Mouse (Mus musculus) neural tube, embryonic 13.5 days (tissue): Measurements from ENCODE around the gene Atf6b. TPM values are rescaled to one million over a fixed set of nuclear protein-coding genes. Genes with fewer than 3 reads are reported as not detected.

ENCODE experiments used
- ATAC-seq: fragments of 200-750 bp; cut with Nextera tagmentation; 2 replicates; pipeline ENCODE4 v1.8.0; 2017; ENCODE audit warnings: low read depth, mild to moderate bottlenecking, moderate TSS enrichment, moderate library complexity
- H3K27ac ChIP-seq: fragments of 300-500 bp; sonication (generic); replicated peaks from 2 replicates; pipeline ENCODE4 v1.5.1; 2015; ENCODE audit warnings: moderate library complexity, mild to moderate bottlenecking, inconsistent platforms
- H3K27me3 ChIP-seq: fragments of 300-500 bp; sonication (generic); 2 replicates; pipeline ENCODE4 v1.6.1; 2015; ENCODE audit warnings: mild to moderate bottlenecking, inconsistent platforms
- H3K36me3 ChIP-seq: fragments of 300-500 bp; sonication (generic); 2 replicates; pipeline ENCODE4 v1.6.1; 2015; ENCODE audit warnings: mild to moderate bottlenecking, inconsistent platforms
- H3K4me1 ChIP-seq: fragments of 300-500 bp; sonication (generic); replicated peaks from 2 replicates; pipeline ENCODE4 v1.6.1; 2015; ENCODE audit warnings: inconsistent platforms
- H3K4me2 ChIP-seq: fragments of 300-500 bp; sonication (generic); 2 replicates; pipeline ENCODE4 v1.6.1; 2015; ENCODE audit warnings: inconsistent platforms, mild to moderate bottlenecking, moderate library complexity
- H3K4me3 ChIP-seq: fragments of 300-500 bp; sonication (generic); 2 replicates; pipeline ENCODE4 v1.5.1; 2015; ENCODE audit warnings: mild to moderate bottlenecking, inconsistent platforms
- H3K9ac ChIP-seq: fragments of 300-500 bp; sonication (generic); 2 replicates; pipeline ENCODE4 v1.6.1; 2015; ENCODE audit warnings: moderate library complexity, mild to moderate bottlenecking, inconsistent platforms
- H3K9me3 ChIP-seq: fragments of 300-500 bp; sonication (generic); 2 replicates; pipeline ENCODE4 v1.6.1; 2016; ENCODE audit warnings: inconsistent platforms
- WGBS: fragments of 180-500 bp; shearing (Covaris S2); methylation state at CpG from one replicate; pipeline ENCODE4 v1.1.7; 2015; 5-methylcytosine and 5-hydroxymethylcytosine counted together
- polyA plus RNA-seq: library from polyadenylated mRNA; unstranded; fragments of >200 nt; fragmentation: Nextera tagmentation; extraction: Ambion mirVana; gene quantifications from 2 replicates; pipeline ENCODE4 v1.2.1, GENCODE M21; 2015

Gene Atf6b
- polyA plus RNA-seq, 1 experiment from 2014 or later: 106 TPM

DNA sequence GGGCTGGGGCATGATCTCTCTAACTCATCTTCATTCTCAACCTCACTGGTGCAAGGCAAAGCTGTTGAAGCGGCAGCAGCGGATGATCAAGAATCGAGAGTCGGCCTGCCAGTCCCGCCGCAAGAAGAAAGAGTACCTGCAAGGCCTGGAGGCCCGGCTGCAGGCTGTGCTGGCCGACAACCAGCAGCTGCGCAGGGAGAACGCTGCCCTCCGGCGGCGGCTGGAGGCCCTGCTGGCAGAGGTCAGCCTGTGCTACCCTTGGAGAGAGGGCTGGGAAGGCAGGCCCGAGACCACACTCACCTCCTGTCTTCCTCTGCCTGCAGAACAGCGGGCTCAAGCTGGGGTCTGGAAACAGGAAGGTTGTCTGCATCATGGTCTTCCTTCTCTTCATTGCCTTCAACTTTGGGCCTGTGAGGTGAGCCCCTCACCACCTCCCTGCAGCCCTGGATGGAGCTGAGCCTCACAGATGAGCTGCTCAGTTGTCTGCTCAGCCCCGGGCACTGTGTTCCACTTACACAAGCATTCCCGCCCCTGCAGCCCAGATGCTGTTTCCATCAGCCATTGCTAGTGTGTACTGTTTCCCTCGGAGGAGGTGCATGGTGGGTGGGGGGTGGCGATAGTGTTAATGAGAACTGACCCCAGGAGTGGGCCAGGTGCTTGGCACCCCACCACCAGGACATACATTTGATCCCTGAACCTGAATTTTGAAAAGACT, 4.7 kb downstream of the Atf6b start:
- no peak overlapping the region for H3K27ac ChIP-seq
- H3K27me3 ChIP-seq: no peaks in the 10 kb centered on the region
- WGBS: 47% methylated on average over 19 of the region's 19 CpGs
- H3K4me3 ChIP-seq: no peak overlapping the region
- H3K9me3 ChIP-seq: no peaks in the 10 kb centered on the region
- H3K9ac ChIP-seq: no peak overlapping the region
- no peak overlapping the region for H3K4me2 ChIP-seq
- ATAC-seq: no peak
- H3K4me1 ChIP-seq: peaks cover 24% of the 10 kb centered on the region
- peaks cover 66% of the 10 kb centered on the region for H3K36me3 ChIP-seq

DNA sequence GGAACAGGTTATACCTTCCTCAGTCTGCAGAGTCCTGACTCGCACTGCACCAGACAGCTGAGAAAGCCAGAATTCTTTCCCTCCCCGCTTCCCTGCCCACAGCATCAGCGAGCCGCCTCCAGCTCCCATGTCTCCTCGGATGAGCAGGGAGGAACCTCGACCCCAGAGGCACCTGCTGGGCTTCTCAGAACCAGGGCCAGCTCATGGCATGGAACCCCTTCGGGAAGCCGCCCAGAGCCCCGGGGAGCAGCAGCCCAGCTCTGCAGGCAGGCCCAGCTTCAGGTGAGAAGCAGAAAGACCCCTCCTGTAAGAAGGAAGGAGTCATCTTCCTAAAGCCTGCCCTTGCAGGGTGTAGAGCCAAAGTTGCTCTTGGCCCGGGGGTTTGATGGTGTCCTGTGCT, 5.6 kb downstream of the Atf6b start:
- H3K36me3 ChIP-seq: peaks cover 66% of the 10 kb centered on the region
- ATAC-seq: no peak
- H3K4me1 ChIP-seq: peaks cover 24% of the 10 kb centered on the region

DNA sequence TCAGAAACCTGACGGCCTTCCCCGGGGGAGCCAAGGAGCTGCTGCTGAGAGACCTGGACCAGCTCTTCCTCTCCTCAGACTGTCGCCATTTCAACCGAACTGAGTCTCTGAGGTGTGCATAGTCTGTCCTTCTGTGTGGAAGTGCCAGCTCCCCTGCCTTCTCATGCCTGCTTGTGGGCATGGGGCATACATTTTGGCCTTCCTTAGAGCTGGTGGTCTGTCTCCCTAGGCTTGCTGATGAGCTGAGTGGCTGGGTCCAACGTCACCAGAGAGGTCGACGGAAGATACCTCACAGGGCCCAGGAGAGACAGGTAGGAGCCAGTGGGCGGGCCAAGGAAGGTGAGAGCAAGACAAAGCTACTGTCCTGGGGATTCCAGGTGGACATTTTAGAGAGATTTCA, 6.0 kb downstream of the Atf6b start:
- no peaks in the 10 kb centered on the region for H3K9me3 ChIP-seq
- H3K27ac ChIP-seq: no peak overlapping the region
- no peak overlapping the region for H3K4me3 ChIP-seq
- ATAC-seq: no peak
- no peak overlapping the region for H3K9ac ChIP-seq
- H3K4me1 ChIP-seq: peaks cover 19% of the 10 kb centered on the region
- 93% methylated on average over 8 of the region's 8 CpGs for whole genome bisulfite sequencing
- H3K4me2 ChIP-seq: no peak overlapping the region
- peaks cover 66% of the 10 kb centered on the region for H3K36me3 ChIP-seq
- no peaks in the 10 kb centered on the region for H3K27me3 ChIP-seq

More for the DNA sequence above, 5.6 kb downstream of the Atf6b start:
- Histone ChIP-seq H3K9me3 (no peaks in the 10 kb centered on the region), H3K9ac (no peak overlapping the region), H3K4me3 (no peak overlapping the region), H3K27ac (no peak overlapping the region), H3K4me2 (no peak overlapping the region), H3K27me3 (no peaks in the 10 kb centered on the region)
- 89% methylated on average over 10 of the region's 10 CpGs for WGBS

DNA sequence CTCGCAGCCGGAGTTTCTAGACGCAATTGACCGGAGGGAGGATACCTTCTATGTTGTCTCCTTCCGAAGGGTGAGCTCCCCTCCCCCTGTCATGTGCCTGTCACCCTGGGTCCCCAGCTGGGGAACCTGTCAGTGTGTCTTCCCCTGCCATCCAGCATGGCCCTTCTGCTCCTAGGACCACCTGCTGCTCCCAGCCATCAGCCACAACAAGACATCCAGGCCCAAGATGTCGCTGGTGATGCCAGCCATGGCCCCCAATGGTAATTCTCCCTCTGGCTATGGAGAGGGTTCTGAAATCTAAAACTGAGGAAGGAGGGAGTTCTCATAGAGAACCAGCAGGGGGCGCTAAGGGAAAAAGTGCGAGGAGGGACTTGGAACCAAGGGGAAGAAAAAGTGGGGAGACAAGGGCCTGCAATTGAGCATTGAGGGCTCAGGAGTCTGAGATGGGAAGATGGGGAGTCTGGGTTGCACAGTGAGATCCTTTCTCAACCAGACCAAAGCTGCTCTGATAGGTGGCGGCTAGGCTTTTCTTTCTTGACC, 6.9 kb downstream of the Atf6b start:
- peaks cover 3% of the 10 kb centered on the region for H3K27me3 ChIP-seq
- peaks cover 66% of the 10 kb centered on the region for H3K36me3 ChIP-seq
- no peak overlapping the region for H3K9ac ChIP-seq
- no peak for ATAC-seq
- H3K4me1 ChIP-seq: peaks cover 13% of the 10 kb centered on the region
- 69% methylated on average over 9 of the region's 9 CpGs for WGBS
- no peaks in the 10 kb centered on the region for H3K9me3 ChIP-seq
- no peak overlapping the region for H3K4me3 ChIP-seq
- H3K27ac ChIP-seq: no peak overlapping the region
- no peak overlapping the region for H3K4me2 ChIP-seq

DNA sequence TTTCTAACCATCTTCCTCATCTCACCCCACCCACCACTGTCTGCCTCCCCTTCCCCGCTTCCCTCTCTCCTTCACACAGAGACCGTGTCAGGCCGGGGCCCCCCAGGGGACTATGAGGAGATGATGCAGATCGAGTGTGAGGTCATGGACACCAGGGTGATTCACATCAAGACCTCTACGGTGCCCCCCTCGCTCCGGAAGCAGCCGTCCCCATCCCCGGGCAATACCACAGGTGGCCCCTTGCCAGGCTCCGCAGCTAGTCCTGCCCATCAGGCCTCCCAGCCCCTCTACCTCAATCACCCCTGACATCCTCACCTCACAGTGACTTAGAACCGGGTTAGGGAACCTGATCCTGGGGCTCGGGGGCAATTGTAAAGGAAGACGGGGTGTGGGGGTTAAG, 7.4 kb downstream of the Atf6b start:
- Histone ChIP-seq H3K9ac (no peak overlapping the region), H3K27ac (no peak overlapping the region), H3K9me3 (no peaks in the 10 kb centered on the region), H3K4me3 (no peak overlapping the region), H3K27me3 (peaks cover 9% of the 10 kb centered on the region), H3K36me3 (peaks cover 60% of the 10 kb centered on the region), H3K4me2 (no peak overlapping the region), H3K4me1 (peaks cover 13% of the 10 kb centered on the region)
- no peak for ATAC-seq
- 91% methylated on average over 13 of the region's 13 CpGs for WGBS

DNA sequence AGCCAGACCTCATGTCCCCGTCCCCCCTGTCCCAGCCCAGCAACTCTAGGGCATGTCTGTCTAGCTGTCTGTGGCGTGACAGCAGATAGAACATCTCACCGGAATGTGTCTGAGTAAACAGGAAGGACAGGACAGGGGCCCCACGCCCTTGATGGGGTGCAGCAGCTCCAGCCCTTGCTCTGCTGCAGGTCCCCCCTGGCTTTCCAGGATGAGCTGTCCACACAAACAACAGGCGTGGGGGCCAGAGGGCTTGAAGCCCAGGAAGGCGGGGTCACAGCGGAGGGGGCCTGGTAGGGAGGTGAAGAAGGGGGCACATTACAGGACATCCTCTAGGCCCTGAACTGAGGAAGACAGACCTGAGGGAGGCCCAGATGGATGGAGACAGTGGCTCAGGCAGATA, 8.2 kb downstream of the Atf6b start:
- Histone ChIP-seq H3K27ac (no peak overlapping the region; the same call in 1 of the 2 replicates), H3K36me3 (peaks cover 52% of the 10 kb centered on the region), H3K27me3 (peaks cover 16% of the 10 kb centered on the region), H3K4me3 (no peak overlapping the region), H3K9me3 (no peaks in the 10 kb centered on the region), H3K9ac (no peak overlapping the region), H3K4me2 (no peak overlapping the region), H3K4me1 (peaks cover 13% of the 10 kb centered on the region)
- ATAC-seq: no peak
- WGBS: 84% methylated on average over 7 of the region's 7 CpGs

DNA sequence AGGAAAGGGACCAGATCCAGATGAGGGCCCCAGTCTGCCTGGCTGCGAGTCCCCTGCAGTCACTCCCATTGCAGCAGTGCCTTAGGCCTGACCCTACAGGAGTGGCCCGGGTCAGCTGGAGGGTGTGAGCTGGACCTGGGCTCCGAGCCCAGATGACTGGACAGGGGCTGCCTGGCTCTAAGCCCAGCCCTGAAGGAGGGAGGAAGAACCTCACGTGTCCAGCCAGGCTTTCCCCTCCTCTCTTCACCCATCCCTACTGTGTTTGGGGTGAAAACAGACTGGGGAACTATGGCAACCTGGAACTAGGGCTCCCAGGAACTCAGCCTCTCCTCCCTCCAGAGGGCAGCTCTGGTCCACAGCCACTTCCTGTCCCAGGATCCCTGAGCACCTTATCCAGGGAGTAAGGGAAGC, 8.6 kb downstream of the Atf6b start:
- Histone ChIP-seq H3K4me3 (no peak overlapping the region), H3K27me3 (peaks cover 20% of the 10 kb centered on the region), H3K36me3 (peaks cover 48% of the 10 kb centered on the region), H3K4me1 (peaks cover 13% of the 10 kb centered on the region), H3K27ac (no peak overlapping the region), H3K9ac (no peak overlapping the region), H3K4me2 (no peak overlapping the region), H3K9me3 (no peaks in the 10 kb centered on the region)
- ATAC-seq: peak; percentile 13; the same call in 1 of the 2 replicates
- WGBS: 78% methylated on average over 4 of the region's 4 CpGs

DNA sequence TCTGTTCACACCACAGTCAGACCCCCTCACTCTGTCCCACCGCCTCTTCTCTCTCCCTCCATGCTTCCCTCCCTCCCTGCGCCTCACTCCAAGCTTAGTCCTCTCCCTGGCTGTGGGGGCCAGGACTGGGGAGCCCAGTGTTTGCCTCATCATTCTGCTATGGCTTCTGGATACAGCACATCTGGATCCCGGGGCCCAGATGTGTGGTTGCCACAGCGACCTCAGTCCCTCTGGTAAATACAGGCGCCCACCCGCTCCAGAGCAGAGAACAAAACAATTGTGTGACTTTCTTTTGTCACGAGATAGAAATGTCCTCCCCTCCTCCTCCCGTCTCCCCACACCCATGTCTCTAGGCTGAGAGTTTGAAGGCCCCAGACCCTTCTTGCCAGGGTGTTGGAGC, 9.7 kb downstream of the Atf6b start:
- H3K27me3 ChIP-seq: peaks cover 31% of the 10 kb centered on the region
- H3K36me3 ChIP-seq: peaks cover 37% of the 10 kb centered on the region
- 47% methylated on average over 8 of the region's 8 CpGs for WGBS
- H3K4me1 ChIP-seq: peaks cover 17% of the 10 kb centered on the region
- no peak overlapping the region for H3K9ac ChIP-seq
- H3K4me3 ChIP-seq: no peak overlapping the region
- no peaks in the 10 kb centered on the region for H3K9me3 ChIP-seq
- H3K27ac ChIP-seq: no peak overlapping the region
- no peak overlapping the region for H3K4me2 ChIP-seq
- no peak for ATAC-seq

DNA sequence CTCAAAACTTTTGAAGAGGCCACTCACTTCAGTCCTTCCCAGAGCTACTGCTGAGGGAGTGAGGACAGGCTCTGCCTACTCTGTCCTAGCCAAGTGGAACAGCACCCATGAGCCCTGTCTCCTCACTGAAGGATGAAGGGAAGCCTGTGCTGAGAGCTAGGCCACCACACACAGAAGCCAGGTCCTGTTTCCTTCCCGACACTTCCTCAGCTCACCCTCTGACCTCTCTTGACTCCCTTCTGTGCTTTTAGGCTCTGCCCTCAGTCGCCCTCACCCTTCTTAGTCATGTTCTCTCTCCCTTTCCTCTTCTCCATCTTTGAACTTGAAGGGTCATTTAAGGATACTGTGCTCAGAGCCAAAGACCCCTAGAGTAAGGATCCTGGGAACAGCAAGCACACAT, 10.3 kb downstream of the Atf6b start:
- peaks cover 31% of the 10 kb centered on the region for H3K36me3 ChIP-seq
- no peak overlapping the region for H3K27ac ChIP-seq
- 45% methylated on average over 2 of the region's 2 CpGs for WGBS
- no peak overlapping the region for H3K4me3 ChIP-seq
- H3K4me1 ChIP-seq: peaks cover 17% of the 10 kb centered on the region
- no peak for ATAC-seq
- no peak overlapping the region for H3K9ac ChIP-seq
- no peak overlapping the region for H3K4me2 ChIP-seq
- no peaks in the 10 kb centered on the region for H3K9me3 ChIP-seq
- H3K27me3 ChIP-seq: peaks cover 31% of the 10 kb centered on the region

DNA sequence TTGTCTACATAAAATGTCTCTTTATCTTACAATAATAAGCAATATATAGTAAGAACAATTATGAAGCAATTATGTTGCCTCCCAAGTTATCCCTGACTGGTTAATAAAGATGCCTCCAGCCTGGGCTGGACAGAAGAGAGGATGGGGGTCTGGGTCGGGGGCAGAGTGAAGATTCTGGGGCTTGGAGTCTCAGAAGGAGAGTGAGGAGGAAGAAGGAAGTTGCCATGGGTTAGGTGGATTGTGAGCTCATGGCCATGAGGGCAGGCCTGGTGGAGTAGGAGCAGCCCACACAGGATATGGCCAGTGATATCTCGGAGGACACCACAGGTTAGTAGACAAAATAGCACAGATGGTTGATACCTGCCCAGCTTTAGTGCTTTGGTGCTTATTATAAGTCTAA, 11.2 kb downstream of the Atf6b start:
- no peaks in the 10 kb centered on the region for H3K9me3 ChIP-seq
- no peak overlapping the region for H3K9ac ChIP-seq
- peaks cover 23% of the 10 kb centered on the region for H3K36me3 ChIP-seq
- 84% methylated on average over 2 of the region's 2 CpGs for WGBS
- ATAC-seq: no peak
- H3K4me1 ChIP-seq: peaks cover 17% of the 10 kb centered on the region
- no peak overlapping the region for H3K4me2 ChIP-seq
- no peak overlapping the region for H3K4me3 ChIP-seq
- peaks cover 39% of the 10 kb centered on the region for H3K27me3 ChIP-seq
- no peak overlapping the region for H3K27ac ChIP-seq

DNA sequence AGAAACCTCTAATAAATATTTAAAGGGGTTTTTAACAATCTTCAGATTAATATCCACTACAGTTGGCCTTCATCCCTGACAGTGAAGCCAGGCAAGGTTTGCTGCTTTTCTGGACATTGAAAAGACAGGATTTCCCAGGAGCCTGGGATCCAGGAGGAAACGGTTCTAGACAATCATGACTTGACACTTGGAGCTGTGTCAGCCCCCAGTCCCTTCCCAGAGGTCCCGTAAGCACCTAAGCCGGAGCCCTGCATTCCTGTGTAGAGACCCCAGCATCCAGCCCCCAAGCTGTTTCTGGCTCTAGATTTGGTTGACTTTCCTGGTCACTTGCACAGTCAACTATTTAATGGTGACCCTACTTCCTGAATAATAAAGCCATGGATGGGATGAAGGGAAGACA, 11.6 kb downstream of the Atf6b start:
- peaks cover 18% of the 10 kb centered on the region for H3K36me3 ChIP-seq
- H3K9me3 ChIP-seq: no peaks in the 10 kb centered on the region
- WGBS: 77% methylated on average over 3 of the region's 3 CpGs
- no peak for ATAC-seq
- H3K27me3 ChIP-seq: peaks cover 44% of the 10 kb centered on the region
- H3K9ac ChIP-seq: no peak overlapping the region
- H3K27ac ChIP-seq: no peak overlapping the region
- no peak overlapping the region for H3K4me3 ChIP-seq
- peaks cover 17% of the 10 kb centered on the region for H3K4me1 ChIP-seq
- H3K4me2 ChIP-seq: no peak overlapping the region

DNA sequence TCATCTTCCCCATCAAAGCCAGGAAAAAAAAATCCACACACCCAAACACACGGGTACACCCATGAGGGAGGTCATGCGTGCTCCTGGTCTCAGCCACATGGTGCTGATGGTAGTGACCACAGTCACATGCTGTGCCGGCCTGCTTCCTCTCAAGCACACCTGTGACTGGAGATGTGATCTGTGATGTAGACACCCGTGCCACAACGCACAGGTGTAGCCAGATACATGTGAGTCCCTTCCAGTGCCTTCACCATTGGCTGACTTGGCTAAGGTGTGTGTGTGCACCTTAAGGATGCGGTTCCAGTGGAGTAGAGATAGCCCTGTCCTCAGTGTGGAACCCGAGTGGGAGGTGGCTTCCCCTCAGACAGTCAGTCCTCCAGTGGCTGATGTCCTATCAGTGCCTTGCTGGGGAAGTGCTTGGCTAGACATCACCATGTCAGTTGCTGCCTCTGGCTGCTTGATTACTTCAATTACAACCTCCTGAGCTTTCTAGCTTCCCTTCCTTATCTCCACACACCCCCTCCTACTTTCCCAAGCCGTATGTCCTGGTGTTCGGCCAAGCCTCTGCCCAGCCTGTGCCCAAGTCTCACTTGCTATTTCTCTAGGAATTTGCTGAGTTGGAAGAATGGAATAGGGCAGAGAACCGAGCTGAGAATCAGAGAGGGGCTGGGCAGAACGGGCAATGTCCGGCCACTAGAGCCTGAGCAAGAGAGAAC, 12.4 kb downstream of the Atf6b start:
- Histone ChIP-seq H3K36me3 (peaks cover 11% of the 10 kb centered on the region), H3K4me2 (no peak overlapping the region), H3K27me3 (peaks cover 48% of the 10 kb centered on the region), H3K9me3 (no peaks in the 10 kb centered on the region), H3K9ac (no peak overlapping the region), H3K4me3 (no peak overlapping the region), H3K4me1 (peaks cover 17% of the 10 kb centered on the region), H3K27ac (no peak overlapping the region)
- no peak for ATAC-seq
- WGBS: 67% methylated on average over 12 of the region's 12 CpGs
